Mouse (Mus musculus): ENCODE results near the gene H3f3b.
"Not testable (repeated sequence)": the region's sequence is repeated elsewhere in the genome, so short reads cannot be mapped to it uniquely, and the experiment has no call there.

H3f3b gene

DNA sequence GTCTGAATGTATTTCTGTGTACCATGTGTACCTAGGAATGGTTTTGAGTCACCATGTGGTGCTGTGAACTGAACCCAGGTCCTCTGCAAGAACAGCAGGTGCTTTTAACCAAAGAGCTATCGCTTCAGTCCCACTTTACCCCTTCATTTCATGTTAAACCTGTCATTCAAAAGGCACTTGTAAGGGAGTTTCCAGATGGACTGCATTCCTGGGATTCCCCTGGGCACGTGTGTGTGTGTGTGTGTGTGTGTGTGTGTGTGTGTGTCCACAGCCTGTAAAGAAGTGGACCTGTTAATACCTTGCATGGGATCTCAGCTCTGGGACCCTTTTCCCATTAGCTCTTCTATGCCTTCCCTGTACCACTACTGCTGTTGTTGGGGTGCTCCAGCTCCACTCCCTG, 21.8 kb upstream of the H3f3b start:
- no peak for DNase-seq (ENCODE audit: low spot score in 2 of 2)

DNA sequence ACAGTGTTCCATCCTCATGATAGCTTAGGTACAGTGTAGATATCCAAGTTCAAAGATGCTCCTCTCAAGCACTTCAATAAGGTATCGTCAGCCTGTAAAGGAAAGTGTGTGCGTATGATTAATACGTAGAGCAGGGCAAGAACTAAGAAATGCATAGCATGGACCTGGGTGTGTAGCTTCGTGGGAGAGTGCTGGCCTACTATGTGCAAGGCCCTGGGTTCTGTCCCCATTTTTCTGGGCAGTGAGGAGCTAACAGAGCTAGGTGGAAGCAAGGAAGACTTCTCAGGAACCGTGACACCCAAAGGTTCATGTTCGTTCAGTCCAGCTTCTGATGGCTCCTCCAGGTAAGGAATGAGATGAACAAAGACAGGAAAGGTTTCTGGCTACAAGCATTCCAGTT, 17.4 kb upstream of the H3f3b start:
- DNase-seq (ENCODE audit: low spot score in 2 of 2) = no peak

DNA sequence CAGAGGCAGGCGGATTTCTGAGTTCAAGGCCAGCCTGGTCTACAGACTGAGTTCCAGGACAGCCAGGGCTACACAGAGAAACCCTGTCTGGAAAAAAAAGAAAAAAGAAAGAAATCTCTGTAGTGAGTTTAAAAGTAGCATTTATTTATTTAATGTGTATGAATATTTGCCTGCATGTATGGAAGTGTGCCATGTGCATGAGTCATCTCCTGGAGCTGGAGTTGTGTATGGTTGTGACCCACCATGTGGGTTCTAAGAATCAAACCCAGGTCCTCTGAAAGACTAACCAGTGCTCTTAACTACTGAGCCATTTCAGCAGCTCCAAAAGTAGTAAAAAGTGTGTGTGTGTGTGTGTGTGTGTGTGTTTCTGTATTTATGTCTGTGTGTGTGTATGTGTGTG, 15.5 kb upstream of the H3f3b start:
- DNase-seq (ENCODE audit: low spot score in 2 of 2) = no peak

DNA sequence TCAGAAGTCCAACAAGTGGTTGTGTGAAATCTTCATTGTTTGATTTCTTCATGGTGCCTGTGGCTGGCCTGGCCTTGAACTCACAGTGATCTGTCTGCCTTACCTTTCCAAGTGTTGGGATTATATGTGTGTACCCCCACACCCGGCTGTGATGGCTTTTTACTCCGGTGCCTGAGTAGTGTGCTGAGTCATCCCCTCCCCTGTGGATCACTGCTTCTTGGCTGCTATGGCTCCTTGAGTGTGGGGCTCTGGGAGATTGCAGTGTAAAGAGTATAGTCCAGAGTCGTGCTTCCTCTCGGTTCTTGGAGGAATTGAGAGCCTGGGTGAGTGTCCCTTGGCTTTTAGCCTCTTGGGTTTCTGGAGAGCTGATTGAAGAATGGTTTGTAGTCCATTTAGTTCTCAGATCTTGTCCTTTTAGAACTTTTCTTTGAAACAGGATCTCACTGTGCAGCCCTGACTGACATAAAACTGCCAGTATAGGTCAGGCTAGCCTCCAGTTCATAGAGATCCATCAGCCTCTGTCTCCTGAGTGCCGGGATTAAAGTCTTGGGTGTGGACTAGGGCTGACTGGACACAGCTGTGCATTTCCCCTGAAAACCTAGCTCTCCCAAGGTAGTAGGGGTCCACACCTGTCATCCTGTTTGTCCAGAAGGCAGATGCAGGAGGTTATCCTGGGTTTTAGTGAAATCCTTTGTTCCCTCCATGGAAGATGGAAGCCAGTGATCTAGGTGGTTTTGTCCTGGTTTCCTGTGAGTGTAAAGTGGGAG, 14.8 kb upstream of the H3f3b start:
- DNase-seq (ENCODE audit: low spot score in 2 of 2) = no peak

DNA sequence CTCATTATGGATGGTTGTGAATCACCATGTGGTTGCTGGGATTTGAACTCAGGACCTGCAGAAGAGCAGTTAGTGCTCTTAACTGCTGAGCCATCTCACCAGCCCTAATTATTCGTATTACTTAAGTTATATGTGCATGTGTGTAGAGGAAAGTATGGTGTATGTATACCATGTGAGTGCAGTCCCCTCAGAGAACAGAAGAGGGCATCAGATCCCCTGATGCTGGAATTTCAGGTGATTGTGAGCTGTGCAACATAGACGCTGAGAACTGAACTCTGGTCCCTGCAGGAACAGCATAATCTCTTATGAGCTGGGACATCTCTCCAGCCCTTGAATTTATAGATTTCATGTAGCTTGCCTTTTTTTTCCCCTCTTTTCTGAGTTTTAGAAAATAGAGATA, 14.1 kb upstream of the H3f3b start:
- DNase-seq (ENCODE audit: low spot score in 2 of 2) = no peak

DNA sequence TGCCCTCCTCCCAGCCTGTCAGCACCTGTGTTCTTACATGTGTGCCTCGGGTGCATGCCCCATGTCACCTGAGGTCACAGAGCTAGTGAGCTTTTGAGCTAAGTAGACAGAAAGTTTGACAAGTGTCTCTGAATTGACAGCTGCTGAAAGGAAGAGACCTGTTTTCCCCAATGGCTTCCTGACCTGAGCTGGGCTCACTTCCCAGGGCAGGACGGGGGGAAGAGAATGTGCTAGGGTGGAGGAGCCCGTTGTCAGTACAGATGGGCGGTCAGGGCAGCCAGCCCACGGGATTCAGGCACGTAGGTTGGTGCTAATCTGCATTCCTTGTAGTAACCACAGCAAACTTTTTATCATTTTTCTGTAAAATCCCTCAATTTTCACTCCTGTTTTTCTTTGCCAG, 12.8 kb upstream of the H3f3b start:
- DNase-seq (ENCODE audit: low spot score in 2 of 2) = no peak

DNA sequence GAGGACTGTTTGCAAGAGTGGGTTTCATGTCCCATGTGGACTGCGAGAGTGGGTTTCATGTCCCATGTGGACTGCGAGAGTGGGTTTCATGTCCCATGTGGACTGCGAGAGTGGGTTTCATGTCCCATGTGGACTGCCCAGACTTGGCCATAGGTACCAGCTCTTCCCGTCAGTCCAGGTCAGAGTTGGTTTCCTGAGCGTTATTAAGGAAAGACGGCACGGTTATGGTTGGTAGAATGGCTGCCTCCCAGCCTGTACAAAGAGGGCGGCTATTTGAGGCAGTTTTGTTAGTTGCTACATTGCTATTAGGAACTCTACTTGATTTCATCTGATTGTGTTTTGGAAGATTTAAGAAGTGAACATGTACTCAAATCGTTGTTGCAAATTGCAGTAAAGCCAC, 10.1 kb upstream of the H3f3b start:
- no peak for DNase-seq (ENCODE audit: low spot score in 2 of 2)

DNA sequence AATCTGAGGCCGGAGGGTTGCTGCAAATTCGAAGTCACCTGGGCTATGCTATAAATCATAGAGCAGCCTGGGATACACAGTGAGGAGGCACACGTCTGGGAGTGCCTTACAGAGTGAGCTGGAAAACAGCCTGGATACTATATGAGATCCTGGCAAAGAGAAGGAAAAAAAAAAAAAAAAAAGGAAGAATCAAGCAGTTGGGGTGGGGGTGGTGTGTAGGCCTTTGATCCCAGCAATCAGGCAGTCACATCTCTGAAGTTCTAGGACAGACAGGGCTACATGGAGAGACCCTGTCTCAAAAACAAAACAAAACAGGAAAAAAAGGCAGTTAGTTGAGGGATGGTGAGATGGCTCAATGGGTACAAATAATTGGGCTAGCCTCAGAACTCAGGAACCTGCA, 8.9 kb upstream of the H3f3b start:
- DNase-seq (ENCODE audit: low spot score in 2 of 2) = no peak

DNA sequence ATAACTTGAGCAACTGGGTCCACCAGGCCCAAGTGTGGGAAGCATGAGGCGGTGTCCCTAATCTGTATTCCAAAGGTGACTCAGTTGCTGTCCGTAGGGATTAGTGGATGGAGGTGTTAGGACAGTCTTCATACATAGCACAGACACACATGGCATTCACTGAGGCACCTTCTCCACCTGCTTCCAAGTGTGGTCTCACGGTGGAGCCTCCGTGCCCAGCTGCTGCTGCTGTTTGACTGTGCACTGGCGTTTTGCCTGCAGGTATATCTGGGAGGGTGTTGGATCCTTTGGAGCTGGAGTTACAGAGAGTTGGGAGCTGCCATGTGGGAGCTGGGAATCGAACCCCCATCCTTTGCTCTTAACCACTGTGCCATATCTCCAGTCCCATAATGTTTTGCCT, 6.8 kb upstream of the H3f3b start:
- DNase-seq (ENCODE audit: low spot score in 2 of 2) = no peak

DNA sequence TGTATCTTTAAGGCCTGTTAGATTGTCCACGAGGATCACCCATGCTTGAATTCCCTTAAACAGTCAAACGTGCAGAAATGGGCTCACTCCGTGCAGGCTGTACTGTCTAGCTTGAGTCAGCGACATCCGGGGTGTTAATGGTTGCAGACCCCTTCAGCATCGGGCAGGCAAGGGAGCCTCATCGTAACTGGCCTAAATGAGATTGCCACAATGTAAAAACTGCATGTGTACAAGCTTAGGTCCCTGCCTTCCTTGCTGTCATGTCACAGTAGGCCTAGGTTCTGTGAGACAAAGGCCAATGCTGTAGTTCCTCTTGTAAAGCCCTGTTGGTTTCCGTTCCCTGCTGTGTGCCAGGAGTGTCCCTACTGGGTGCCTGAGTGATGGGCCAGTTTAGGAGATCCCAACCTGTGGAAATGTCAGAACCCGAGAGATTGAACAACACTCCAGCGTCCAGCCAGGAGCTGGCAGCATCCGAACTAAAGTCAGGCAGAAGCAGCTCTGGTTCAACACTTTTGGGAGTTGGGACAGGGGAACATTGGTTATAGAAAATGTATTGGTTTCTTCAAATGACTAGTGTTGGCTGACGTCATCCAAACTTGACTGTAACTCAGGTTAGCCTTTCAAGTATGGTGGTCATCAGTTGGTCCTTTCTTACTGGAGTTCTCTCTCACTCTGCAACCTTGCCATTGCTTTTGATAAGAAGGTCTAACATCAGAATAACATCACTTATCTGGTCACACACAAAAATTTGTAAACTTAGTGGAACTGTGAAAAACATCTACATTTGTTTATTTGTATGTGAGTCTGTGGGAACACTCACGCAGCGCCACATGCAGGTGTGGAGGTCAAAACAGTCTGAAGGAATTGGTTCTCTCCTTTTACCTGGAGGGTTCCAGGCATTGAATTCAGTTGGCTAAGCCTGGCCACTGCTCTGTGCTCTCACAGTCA, 3.4 kb upstream of the H3f3b start:
- DNase-seq (ENCODE audit: low spot score in 2 of 2) = peak in 1 of 2 experiments; percentile 40

DNA sequence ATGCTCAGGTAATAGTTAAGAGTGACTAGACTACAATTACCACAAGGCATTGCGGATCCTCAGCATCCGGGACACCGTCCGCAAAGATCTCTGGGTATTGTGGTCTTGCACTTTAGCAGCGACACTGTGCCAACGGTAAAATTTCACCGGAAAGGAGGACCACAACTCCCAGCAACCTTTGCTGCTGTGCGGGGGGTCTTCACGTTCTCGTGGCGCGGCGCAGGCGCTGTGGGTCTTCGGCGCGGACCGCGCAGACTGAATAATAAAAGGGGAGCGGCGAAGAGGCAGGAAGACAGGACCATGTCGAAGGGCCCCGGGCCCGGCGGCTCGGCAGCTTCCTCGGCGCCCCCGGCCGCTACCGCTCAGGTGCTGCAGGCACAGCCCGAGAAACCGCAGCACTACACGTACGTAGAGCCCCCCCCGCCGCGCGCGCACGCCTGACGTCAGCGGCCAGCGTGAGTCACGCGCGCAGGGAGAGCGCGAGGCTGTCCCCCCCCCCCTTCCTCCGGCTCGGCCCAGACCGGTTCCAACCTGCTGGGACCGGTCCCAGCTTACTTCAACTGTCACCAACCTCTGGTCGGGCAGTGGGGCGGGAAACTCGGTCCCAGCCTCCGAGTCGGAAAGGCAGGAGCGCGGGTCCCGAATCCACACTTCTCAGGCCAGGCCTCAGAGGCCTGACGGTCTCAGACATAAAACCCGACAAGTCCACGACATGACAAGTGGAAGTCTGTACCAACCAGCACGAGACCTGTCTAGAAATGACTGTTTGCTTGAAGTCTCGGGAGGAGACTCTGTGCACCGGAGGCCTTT, 2.5 kb upstream of the H3f3b start, which contains the start of gene Unk:
Unk (plus strand) TSS at position 235 of the 810 bp plus-strand sequence.
- DNase-seq (ENCODE audit: low spot score in 2 of 2) = peak; percentile 81 to 92

DNA sequence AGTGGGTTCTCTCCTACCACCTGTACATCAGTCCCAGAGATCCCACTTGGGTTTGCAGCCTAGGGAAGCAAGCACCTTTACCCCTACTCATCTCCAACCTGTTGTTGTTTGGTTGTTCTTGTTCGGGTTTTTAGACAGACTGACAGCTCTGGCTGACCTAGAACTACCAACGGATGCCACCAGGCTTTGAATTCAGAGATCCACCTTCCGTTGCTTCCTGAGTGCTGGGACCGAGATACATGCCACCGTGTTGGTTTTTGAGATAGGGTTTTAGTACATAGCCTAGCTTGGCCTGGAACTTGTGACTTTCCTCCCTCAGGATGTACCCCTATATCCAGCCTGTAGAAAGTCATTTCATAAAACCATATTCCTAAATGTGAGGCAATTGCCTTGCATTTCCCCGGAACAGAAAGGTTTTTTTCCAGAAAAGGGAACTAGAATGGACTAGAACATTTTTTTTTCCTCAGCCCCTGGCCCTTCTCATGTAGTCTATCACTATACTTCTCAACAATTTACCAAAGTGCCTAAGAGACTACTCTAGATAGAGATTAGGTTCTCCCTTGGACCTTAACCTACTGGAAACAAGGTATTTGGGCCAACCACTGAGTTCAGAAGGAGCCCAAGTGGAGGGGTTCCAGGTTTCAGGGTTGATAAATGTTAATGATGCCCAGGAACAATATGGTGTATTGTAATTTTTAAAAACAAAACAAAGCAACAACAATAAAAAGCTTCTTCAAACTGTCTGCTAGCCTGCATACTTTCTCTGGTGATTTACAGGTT, 1.5 kb upstream of the H3f3b start:
- DNase-seq (ENCODE audit: low spot score in 2 of 2) = no peak

DNA sequence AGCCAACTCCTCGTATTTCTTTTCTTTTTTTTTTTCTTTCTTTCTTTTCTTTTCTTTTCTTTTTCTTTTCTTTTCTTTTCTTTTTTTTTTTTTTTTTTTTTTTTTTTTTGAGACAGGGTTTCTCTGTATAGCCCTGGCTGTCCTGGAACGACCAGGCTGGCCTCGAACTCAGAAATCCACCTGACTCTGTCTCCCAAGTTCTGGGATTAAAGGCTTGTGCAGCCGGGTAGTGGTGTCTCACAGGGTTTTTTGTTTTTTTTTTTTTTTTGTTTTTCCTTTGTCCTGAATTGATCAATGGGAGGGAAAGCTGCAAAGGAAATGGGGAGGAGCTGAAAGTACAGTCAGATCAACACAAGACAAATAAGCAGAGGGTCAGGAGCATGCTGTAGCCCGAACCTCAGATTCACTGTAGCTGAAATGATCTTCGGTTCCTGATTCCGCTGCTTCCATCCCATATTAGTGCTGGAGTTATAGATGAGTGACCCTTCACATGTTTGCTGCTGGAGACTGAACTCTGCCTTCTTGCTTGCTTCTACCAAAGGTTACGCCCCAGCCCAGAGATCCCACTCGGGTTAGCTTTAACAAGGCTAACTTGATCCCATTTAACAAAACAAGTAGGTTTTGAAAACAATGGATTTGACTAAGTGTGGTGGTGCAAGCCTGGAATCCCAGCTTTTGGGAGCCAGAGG, 559 bp upstream of the H3f3b start:
- no peak for DNase-seq (ENCODE audit: low spot score in 2 of 2)

DNA sequence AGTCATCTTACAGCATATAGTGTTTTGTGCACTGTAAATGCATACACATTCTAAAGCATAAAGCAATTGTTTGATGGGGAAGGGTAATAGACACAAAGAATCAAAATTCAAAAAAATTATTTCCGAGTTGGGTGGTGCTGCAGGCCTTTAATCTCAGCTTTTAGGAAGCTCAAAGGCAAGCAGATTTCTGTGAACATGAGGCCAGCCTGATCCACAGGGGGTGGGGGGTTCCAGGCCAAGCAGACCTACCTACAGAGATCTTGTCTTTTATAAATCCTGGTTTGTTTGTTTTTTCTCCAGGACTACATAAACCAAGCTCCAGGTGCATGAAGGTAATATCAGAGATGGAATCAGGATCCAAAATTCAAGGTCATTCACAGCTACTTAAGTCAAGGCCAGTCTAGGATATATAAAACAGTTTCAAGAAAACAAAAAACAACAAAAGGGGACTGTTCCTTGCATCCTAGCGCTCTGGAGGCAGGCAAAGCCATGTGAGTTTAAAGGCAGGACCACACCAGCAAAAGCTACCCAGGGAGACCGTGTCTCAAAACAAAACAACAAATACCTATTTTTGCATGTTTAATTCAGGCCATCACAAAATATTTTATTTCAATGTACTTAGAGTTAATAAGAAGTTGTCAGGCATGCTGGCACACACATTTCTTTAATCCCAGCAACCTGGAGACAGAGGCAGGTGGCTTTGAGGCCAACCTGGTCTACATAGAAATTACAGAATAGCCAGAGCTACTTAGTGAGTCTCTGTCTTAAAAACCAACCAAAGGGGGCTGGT, 2.5 kb downstream of the H3f3b start:
- DNase-seq (ENCODE audit: low spot score in 2 of 2) = no peak

DNA sequence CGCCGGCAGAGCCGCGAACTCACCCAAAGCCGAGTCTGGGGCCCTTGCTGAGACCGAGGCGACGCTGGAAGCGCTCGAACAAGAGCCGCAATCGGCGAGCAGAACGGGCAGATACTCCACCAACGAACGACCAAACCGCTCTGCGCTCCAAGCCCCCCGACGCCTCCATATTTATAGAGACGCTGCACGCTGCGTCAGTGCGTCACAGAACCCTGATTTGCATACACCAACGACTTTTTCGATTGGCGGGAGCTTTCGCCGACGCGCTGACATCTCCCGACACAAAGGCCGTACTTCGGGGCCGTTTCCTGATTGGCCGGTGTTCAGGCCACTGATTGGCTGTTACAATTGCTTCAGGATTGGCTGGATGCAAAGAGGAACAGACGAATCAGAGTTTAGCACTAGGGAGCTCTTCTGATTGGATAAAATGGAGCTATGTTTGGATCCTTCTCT, 3.4 kb downstream of the H3f3b start:
- peak; percentile 91 to 96 for DNase-seq (ENCODE audit: low spot score in 2 of 2)

DNA sequence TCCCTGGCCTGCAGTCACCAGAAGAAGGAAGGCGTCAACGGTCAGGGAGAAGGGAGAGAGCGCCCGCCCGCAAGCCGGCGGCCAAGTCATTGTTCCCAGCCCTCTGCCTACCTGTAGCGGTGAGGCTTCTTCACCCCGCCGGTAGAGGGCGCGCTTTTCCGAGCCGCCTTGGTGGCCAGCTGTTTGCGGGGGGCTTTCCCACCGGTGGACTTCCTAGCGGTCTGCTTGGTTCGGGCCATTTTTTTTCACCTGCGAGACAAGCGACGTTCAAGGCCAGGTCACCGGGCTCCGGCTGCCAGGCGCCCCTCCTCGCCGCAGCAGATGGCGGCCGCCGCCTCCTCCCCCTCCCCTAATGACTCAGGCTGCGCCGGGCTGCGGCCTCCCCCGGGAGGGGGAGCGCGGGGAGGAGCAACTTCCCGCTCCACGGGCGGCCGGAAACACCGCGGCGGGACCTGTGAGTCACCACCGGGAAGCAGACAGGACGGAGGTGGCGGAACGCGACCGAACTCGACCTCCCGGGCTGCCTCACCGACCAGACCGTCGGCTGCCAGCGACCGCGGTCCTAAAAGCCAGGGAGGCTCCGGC, 3.9 kb downstream of the H3f3b start:
- peak; percentile 63 to 79 for DNase-seq (ENCODE audit: low spot score in 2 of 2)

DNA sequence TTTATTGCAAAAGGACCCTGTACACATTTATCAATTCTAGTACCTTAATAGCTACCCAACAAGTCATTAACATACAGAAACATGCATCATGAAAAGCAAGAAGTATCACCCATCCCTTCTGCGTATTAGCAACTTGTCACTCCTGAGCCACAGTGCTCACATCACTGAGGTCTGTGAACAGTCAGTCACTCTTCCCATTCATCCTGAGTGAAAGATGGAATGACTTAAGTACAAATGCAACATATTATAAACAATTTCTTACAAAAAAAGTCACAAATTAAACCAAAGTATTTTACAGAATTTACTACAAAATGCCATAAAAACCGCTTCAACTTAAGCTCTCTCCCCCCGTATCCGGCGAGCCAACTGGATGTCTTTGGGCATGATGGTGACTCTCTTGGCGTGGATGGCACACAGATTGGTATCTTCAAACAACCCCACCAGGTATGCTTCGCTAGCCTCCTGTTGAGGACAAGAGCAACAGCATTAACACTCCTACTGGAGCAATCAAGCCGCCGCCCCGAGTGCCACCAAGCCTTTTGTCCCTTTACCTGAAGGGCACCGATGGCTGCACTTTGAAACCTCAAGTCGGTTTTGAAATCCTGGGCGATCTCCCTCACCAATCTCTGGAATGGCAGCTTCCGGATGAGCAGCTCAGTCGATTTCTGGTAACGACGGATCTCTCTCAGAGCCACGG, 4.5 kb downstream of the H3f3b start:
- DNase-seq (ENCODE audit: low spot score in 2 of 2) = not testable (repeated sequence)

DNA sequence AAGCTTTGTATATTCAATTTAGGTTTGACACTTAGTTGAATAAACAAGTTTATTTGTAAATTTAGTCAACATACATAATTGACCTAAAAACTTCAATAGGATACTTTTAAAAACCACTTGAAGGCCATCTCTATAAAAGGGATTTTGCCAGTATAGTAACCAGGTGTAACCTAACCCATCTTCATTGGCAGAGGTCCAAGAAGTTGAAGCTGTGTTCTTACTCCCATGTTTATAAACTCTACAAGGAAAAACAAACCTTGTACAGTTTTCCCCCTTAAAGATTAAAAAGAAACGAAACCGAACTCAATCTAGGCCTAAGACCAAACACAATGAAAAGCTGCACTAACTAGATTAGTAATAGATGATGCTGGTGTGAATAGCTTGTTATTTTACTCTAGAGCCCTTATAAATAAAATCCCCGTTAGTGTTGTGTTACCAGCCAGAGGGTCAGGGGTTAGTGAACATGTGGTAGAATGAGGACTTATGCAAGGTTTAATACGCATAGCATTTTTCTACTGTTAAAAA, 5.4 kb downstream of the H3f3b start:
- no peak for DNase-seq (ENCODE audit: low spot score in 2 of 2)
